Mouse (Mus musculus) layer of hippocampus, adult 11-12 months (tissue): Measurements from ENCODE around the gene Cldnd2.

ENCODE experiments used
- DNase-seq: peaks from one replicate; pipeline ENCODE4 v3.0.0; 2022; ENCODE audit warnings: low spot score

Gene Cldnd2

DNA sequence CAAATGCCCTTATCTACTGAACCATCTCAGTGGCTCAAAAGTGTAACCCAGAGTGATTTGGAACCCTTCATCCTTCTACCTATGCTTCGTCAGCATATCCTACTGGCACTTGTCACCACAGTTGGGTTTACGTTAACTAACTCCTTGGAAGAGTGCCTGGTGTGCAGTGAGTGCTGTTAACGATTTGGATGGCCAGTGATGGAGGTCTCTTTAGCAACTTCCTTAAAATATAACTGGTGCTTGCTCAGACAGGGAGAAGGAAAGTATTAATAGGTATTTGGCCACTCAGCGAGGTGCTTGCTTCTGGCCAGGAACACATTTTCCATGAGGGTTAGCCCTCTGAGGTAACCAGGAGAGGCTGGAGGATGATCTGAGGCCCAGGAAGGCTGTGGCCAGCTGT, 7.2 kb downstream of the Cldnd2 start:
- DNase-seq: no peak

DNA sequence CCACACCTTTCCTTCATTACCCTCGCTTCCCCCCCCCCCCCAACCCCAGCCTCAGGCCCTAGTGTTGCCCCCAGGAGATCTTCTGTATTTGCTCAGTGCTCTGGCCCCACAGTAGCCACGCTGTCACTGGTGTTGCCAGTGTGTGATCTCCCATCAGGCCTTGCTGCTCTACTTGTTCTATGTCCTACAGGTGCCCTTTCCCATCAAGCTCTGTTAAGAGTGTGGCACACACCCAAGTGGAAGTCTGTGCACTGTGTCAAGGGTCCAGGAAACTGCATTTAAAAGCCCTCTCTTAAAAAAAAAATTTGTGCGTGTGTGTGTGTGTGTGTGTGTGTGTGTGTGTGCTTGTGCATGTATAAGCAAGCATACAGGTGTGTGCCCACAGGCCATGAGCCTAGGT, 7.7 kb downstream of the Cldnd2 start:
- no peak for DNase-seq

DNA sequence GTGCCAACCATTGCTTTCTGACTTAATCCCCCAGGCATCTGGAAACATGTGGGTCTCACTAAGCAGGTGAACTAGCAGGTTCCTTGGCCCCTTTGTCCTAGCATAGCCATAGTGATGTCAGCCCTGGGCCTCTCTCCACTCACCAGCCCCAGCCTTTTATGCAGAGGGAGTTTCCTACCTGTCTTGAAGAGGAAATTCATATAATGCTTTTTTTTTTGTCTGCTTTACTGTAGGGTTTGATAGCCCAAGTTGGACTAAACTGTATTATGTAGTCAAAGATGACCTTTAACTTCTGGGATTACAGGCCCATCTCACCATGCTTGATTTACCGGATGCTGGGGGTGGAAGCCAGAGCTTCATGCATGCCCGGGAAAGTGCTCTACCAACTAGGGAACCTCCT, 9.2 kb downstream of the Cldnd2 start:
- DNase-seq: no peak

DNA sequence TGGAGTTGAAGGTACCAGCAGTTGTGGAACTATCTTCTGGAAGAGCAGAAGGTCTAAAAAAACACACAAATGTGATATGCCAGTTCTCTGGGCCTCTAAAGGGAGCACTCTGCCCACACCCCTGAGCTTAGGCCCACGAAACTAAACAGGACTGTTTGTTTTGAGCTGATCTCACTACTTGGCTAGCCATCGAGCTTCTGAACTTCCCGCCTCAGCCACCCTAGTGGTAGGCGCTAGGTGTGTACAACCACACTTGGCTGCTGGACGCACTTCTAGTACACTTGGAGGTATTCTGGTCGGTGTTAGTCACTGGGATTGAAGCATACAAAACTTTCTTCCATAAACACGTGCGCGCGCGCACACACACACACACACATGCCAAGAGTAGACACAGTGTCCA, 11.1 kb downstream of the Cldnd2 start:
- no peak for DNase-seq

DNA sequence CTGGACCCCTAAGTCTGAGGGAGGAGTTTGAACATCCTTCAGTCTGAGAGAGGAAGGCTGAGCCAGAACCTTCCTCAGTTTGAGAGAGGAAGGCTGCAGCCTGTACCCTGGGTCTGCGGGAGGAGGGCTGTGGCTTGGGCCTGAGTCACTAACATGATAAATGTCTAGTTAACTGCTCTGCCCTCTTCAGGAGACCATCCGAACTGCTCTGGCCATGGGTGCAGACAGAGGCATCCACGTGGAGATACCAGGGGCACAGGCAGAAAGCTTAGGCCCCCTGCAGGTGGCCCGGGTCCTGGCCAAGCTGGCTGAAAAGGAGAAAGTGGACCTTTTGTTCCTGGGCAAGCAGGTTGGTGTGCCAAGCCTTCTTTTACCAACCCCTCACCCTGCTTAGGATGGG, 12.0 kb downstream of the Cldnd2 start:
- no peak for DNase-seq

DNA sequence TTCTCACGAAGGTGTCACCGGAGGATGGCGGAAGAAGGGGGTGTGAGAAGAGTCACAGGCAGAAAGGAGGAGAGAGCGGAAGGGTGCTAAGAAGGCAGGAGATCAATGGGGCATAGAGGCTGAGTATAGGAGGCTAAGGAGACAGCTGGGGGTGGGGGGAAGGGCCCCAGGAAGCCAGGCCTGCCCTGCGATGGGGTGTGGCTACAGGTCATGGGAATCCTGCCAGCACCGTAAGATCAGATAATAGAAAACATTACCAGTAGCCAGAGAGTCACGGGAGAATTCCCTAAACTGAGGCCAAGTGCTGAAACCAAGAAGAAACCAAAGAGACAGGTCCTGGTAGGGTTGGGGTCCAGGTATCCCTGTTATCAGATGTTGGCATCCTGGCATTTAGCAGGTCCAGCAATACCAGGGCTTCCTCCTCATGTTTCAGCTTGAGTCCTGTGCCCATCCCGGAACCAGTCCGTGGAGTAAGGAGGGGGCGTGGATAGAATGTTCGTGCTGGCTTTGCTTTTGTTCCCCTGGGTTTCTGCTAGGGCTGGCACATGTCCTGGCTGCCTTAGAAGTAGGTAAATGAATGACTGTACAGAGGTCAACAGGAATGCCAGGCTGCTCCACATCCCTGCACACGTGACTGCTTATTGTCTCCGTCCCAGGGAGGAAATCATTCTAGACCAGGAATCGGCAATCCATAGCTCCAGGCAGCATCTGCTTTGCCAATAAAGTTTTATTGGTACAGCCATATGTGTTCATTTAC, 13.2 kb downstream of the Cldnd2 start:
- no peak for DNase-seq

DNA sequence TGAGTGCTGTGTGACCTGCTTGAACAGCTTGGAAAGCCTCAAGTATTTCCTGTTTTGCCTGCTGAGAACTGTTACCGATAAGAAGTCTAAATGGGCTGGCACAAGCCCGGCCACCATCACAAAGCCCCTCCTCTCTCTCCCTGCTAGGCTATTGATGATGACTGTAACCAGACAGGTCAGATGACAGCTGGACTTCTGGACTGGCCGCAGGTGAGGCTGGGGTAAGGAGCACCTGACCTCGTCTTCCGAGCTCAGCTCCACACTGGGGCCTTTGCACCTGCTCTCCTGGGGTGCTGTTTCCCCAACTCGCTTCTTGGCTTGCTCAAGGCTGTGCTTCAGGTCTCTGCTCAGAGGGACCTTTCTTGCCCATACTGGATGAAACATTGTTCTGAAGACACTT, 13.8 kb downstream of the Cldnd2 start:
- DNase-seq: no peak

DNA sequence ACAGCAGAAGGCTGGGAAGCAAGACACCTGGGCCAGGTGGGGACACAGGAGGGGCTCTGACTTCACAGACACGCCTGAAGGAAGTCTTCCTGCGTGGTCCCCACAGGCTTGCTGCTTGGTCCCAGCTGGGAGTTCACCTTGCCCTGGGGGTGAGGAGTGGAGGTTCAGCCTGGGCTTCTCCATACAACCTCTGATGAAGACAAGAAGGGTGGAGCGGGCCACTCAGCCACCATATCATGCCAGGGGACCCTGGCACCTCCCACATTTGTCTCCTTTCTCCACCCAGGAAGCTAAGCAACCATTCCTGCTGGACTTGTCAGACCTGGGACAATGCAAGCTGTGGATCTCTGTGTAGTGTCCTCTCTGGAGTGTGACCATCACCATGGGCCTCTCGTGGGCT, 22.3 kb downstream of the Cldnd2 start, which contains the start of gene Vsig10l:
Gene Vsig10l, plus strand, starts transcription at position 301 of the 400 bp plus-strand sequence.
- no peak for DNase-seq

DNA sequence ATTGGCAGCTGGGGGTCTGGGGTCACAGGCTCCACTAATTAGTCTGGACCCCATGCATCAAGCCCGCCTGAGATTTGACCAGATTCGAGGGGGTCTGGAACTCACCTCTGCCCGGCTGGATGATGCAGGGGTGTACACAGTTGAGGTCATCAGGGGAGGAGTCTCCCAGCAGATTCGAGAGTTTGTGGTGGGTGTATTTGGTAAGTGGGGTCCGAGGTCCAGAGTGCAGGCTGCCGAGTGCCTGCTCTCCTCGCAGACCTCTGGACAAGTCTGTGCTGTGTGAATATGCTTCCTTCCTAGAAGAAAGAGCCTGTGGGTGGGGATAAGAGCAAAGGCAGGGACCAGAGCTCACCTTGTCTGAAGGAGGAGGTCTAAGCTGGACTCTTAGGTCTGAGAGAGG, 23.4 kb downstream of the Cldnd2 start:
- no peak for DNase-seq

DNA sequence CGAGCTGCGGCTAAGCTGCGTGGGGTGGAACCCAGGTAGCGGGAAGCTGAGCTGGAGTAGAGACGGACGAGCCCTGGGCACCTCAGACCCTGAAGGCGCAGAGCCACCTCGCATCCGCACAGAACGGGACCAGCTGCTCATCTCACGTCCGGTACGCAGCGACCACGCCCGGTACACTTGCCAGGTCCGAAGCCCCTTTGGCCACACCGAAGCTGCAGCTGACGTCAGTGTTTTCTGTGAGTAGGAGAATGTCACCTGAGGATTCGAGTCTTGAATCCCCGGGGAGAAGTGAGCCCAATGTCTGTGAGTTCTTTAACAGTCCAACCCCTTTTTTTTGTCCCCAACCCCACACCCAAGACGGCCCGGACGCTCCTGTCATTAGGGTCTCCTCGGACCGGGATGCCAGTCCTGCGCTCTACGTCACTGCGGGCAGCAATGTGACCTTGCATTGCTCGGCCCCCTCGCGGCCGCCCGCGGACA, 24.3 kb downstream of the Cldnd2 start:
- no peak for DNase-seq

DNA sequence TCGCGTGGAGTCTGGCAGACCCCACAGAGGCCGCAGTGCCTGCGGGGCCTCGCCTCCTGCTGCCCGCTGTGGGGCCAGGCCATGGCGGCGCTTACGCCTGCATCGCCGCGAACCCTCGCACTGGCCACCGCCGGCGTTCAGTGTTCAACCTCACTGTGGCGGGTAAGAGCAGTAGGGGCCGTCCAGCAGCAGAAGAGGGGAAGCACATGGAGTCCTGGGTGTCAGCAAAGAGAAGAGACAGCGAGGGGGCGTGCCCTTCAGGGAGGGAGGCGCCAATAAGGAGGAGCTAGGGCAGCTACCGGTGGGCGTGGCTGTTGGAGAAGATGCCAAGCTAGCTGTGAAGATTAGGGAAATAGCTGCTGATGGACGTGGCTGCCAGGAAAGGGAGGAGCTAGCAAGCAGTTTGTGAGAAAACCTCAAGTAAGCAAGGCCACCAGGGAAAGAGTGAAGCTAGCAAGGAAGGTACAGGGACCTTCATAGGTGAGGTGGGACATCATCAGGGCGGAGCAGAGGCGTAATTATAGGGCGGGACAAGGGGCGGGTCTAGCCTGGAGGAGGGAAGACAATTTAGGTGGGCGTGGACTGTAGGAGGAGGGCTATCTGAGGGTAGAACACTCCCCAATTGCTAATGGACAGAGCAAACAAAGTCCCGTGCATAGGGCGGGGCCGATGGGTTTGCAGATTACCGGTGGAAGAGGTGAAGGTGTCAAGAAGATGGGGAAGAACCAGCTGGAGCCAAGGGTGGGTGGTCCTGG, 24.9 kb downstream of the Cldnd2 start:
- peak; percentile 83 for DNase-seq

DNA sequence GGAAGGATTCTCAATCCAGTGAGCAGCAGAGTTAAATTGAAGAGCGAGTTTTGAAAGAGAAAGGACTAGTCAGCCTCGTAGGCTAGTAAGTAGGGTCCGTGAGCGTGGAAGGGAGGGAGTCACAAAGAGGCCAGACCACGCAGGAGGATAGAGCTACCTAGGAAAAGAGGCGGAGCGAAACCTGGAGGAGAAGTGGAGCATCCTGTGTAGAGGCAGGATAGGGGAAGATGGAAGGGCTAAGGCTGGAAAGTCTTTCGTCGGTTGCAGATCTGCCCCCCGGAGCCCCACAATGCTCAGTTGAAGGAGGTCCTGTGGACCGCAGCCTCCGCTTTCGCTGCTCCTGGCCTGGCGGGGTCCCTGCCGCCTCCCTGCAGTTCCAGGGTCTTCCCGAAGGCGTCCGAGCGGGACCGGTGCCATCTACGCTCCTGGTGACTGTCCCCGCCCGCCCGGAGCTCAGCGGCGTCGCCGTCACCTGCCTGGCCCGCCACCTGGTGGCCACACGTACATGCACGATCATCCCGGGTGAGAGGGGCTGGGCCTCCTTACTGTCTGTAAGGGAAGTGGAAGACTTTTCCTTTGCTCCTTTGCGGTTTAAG, 25.6 kb downstream of the Cldnd2 start:
- peak; percentile 72 for DNase-seq

DNA sequence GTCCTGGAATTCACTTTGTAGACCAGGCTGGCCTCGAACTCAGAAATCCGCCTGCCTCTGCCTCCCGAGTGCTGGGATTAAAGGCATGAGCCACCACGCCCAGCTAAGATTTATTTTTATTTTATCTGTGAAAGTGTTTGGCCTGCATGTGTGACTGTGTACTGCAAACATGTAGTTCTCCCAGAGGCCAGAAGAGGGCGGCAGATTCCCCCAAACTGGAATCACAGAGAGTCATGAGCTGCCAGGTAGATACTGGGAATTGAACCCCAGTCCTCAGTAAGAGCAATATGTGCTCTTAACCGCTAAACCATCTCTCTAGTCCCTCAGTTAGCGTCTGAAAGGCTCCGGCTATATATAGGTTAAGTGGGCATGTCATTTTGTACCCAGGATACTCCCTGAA, 29.8 kb downstream of the Cldnd2 start:
- peak; percentile 35 for DNase-seq

DNA sequence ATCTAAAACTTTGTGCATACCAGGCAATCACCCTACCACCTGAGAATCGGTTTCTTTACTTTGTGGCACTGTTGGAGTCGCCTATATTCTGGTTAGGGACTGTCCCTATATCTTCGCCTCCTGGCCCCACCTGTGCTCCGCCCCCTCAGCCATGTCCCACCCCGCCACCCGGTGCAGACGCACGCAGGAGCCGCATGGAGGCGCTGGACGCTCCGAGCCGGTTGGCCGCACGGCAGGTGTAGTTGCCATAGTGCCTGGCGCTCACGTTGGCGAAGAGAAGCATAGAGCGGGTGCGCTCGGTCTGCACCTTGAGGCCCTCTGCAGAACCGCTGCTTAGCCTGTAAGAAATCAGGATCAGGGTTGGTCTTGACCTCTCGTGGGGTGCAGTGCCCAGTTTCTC, 35.1 kb downstream of the Cldnd2 start:
- no peak for DNase-seq

DNA sequence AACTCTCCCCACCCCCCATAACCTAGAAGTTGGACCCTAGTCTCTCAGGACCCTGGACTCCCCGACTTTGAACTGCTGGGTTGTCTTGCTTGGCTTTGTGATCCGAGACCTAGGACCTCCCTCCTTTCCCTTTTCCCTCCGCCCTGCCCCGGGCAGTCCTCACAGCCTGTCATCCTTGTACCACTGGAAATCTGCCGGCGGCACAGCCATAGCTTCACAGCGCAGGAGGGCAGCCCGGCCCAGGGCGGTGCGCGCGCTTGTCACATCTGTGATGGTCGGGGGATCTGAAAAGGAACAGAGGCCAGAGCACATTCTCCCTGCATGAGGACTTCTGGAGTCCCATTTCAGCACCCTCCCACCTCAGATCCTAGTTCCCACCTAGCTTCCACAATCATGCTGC, 35.8 kb downstream of the Cldnd2 start:
- DNase-seq: no peak

DNA sequence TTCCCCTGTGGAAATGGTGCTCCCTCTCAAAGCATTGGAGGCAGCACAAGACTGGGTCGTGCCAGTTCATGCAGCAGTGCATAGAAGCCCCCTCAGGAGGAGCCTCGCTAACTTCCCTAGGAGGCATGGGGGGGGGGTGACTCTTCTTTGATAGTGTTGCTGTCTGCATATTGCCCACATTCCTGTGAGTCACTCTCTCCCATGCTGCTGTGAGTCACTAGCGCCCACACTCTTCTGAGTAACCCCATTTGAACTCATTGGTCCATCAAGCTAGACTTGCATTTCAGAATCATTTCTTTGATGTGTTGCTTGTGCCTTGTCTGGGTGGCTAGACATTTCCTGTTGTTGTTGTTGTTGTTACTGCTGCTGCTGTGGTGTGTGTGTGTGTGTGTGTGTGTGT, 40.6 kb downstream of the Cldnd2 start:
- peak; percentile 57 for DNase-seq

DNA sequence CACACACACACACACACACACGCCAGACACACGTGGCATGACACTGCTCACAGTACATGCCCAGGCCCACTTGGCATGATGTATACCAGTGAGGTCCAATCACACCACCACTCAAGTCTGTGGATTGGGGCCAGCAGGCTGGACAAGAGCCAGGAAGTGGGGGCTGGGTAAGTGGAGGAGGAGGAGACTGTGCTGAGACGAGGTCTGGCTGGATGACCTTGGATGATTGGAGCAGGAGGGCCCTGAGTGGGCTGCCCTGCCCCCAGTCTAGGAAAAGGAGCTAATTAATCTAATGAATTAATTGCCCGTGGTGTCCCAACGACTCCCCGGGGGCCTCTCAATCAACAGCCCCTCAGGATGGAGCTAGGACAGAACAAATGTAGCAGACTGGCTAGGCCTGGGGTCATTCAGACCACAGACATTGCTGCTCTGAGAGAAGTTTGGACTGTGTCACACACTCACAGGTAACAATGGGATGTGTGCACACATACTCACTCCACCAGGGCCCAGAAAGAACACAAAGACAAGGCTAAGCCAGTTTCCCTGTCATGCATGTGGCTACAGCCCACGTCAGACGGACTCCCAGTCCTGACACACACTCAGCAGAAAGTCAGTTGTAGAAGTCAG, 41.6 kb downstream of the Cldnd2 start:
- DNase-seq: no peak

DNA sequence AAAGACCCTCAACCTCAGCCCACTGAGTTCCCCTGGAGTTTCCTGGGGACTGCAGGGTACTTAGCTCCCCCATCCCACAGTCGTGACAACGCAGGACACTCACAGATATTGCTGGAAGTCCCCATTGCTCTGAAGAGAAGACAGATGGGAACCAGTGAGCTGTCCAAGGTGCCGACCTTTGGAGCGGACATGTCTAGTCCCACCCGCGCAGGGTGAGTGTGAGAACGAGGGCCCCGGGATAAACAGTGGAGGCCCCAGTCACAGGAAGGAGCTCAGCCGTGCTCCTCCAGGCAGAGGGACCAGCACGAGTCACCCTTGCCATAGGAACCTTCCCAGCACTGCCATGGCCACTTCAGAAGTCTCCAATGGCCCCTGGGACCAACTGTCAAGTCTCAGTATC, 42.7 kb downstream of the Cldnd2 start:
- no peak for DNase-seq

DNA sequence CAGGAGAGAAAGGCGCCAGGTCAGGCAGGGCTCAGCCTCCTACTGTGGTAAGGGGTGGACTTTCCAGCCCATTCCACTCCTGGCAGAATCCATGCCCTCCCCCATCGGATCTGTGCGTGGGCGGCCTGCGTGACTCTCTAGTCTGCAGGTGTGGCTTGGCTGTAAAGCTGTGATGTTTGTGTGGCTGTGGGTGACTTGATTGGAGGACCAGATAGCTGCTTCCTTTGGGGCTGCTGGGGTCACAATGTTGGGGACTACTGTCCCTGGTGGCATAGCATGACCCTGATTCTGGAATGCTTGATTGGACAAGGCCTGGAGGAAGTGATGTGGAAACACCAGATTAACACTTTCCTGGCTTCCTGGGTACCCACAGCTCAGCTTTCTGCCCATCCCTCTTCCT, 48.1 kb downstream of the Cldnd2 start:
- peak; percentile 38 for DNase-seq

DNA sequence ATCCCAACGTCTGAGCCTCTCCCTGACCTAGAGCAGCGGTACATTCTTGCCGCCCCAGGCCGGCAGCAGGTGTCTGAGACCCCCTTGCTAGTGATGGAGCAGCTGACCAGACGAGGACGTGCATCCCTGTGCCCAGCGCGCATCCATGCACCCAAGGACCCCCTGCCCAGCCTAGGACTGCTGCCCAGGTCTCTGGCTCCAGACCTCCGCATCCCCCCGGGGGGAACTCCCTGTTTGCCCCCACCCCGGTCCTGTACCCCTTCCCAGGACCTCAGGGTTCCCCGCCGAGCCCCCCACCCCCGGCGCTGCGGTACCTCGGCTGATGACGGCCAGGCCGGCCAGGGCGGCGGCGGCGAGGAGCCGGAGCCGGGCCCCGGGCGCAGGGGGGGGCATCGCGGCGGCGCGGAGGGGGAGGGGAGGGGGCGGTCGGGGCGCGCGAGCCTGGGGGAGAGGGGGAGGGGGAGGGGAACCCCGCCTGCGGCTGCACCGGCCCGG, 49.1 kb downstream of the Cldnd2 start, which contains the start of gene Iglon5:
Gene Iglon5, minus strand, starts transcription at position 445 of the 495 bp plus-strand sequence.
- no peak for DNase-seq

DNA sequence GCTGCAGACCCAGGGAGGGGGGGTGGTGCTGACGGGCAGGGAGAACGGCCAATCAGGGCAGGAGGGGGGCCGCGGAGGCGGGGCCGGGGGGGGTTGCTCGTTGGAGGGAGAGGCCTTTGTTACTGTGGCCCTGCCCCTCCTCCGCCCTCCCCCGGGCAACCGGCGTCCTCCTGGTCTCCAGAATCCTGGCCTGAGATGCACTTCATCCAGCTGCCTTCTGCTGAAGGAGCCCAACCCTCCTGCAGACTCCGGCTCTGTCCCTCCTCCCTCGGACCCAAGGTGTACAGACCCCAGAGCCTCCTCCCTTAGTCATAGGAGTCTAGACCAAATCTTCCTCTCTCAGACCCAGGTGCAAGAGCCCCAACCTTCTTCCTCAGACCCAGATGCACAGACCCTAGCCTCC, 49.6 kb downstream of the Cldnd2 start:
- DNase-seq: peak; percentile 67

DNA sequence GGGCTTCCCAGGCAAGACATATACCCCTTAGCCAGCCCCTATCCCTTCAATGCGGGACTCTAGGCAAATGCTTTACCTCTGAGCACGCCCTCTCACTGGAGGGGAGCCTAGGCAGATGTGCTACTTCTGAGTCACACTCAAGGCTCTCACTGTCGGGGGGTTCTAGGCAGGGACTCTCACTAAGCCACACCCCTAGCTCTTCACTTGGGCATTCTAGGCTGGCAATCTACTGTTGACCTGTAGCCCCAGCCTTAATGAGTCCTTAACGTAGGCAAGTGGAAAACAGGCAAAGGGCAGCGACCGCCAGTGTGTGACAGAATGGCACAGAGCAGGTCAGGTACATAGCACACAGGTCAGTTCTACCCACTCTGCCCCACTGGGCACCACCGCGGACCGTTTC, 50.3 kb downstream of the Cldnd2 start:
- DNase-seq: no peak
